Mouse (Mus musculus) embryo, embryonic 11.5 days (tissue): ENCODE measurements around the gene Tmem9.
A peak's percentile ranks its signal among the peaks of the same experiment; 100 is the strongest.

Source experiments
- DNase-seq: peaks from one replicate; pipeline ENCODE4 v3.0.0-alpha.2; 2012; ENCODE audit warnings: low read depth, low spot score

Tmem9 gene

GRCm38 (mm10) chr1:136031697-136032096 lies 23.7 kb downstream of the Tmem9 start:
- no peak for DNase-seq

DNA sequence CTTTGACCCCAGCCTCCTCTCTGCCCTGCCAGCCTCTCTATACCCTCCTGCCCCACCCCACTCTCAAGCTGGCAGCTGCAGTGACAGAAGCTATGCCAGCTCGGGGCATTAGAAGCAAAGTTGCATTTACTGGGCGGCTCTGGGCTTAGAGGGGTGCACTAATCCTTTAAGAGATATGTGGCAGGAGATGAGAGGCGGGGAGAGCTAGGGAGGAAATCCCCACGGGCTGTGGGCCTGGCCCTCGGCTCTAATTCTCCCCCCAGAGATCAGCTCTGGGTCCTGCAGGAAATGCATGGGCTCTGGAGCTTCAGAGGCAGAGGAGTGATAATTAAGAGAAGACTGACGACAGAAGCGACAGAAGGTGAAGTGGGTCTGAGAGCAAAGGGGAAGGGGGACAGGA lies 25.0 kb downstream of the Tmem9 start:
- DNase-seq = no peak

GRCm38 (mm10) chr1:136038746-136039538 lies 31.0 kb downstream of the Tmem9 start:
- DNase-seq = no peak

- no peak for DNase-seq
Observed at GRCm38 (mm10) chr1:136040452-136040851, 32.5 kb downstream of the Tmem9 start.

GRCm38 (mm10) chr1:136040874-136041273 lies 32.9 kb downstream of the Tmem9 start:
- no peak for DNase-seq

- DNase-seq = peak; percentile 37
Observed at GRCm38 (mm10) chr1:136045774-136046173, 37.8 kb downstream of the Tmem9 start.

DNA sequence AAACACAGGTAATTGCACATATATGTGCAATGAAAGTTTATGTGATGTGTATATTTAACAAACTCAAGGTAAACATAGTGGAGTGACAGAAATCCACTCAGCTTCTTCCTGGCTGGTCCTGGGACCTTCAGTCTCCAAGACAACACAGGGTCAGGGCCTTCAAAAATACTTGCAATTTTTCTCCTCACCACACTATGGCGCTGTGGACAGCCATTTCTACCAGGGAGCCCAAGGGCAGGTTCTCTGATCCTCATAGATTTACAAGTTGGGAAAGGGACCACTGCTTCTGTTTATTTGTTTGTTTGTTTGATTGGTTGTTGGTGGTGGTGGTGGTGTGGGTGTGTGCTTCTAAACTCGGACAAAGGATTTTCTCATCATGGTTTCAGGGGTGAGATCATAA lies 39.5 kb downstream of the Tmem9 start:
- no peak for DNase-seq

DNA sequence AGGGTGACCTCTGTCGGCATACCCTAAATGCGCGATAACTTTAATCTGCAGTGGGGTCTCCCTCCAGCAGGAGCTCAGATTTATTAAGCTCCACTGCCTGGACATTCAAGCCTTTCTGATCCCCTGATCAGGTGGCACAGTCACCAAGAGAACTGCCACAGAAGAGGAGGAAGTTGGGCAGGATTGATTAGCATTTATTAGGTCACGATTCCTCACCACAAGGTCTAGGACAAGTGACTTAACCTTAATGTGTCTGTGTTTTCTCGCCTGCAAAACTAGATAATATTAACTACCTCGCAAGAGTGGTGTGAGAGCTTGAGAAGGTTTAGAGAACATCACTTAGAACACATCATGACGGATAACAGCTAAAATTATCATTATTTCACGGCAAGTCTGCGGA lies 39.9 kb downstream of the Tmem9 start:
- DNase-seq = no peak

DNA sequence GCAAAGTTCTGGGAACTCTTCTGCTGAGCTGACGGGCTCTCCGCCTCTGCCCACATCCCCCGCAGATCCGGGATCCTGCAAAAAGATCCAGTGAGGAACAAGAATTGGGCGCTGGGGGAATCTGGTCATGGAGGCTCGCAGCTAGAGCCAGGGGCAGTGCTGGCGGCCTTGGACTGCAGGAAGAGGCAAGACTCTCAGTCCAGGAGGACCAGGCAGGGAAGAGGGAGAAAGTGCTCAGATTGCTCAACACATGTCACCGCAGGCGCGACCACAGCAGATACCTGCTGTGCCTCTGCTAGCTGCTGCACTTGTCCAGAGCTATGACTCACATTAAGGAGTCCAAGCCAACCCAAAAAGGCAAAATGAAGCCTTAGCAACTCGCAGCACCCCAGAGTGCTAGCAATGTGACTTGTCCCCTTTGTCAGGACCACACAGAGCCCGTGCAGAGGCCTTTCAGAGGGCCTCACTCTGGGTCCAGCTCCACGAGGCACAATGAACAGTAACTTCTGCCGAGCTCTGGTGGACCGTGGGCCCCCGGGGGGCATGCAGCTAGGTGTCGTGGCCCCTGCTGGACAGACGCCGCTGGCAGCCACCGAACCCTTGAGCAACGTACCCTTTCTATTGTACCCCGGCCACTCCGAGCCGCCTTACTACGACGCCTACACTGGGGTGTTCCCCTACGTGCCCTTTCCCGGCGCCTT lies 42.5 kb downstream of the Tmem9 start, which contains the start of gene Ascl5:
TSS of gene Ascl5 (plus strand) at position 493 of the 701 bp plus-strand sequence.
- no peak for DNase-seq

DNA sequence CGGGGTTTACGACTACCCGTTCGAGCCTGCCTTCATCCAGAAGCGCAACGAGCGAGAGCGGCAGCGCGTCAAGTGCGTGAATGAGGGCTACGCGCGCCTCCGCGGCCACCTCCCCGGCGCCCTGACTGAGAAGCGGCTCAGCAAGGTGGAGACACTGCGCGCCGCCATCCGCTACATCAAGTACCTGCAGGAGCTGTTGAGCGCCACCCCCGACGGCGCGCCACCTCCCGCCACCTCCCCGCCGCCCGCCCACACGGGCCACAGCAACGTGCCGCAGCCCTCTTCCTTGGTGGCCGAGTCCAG lies 43.0 kb downstream of the Tmem9 start:
- no peak for DNase-seq

DNA sequence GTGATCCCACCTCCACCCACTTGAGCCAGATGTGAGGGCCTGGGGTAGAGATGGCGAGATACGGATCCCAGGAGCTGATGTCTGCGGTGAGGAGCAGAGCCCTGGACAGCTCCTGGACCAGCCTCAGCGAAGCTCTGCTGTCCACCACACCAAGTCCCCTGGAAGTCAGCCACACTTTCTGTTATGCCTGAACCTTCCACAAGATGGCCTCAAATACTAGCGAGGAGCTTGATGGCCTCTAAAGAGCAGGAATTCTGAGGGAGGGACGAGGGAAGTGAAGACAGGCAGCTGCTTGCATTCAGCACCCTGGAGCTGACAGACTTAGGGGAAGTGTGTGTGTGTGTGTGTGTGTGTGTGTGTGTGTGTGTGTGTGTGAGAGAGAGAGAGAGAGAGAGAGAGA lies 43.5 kb downstream of the Tmem9 start:
- DNase-seq = peak; percentile 76

DNA sequence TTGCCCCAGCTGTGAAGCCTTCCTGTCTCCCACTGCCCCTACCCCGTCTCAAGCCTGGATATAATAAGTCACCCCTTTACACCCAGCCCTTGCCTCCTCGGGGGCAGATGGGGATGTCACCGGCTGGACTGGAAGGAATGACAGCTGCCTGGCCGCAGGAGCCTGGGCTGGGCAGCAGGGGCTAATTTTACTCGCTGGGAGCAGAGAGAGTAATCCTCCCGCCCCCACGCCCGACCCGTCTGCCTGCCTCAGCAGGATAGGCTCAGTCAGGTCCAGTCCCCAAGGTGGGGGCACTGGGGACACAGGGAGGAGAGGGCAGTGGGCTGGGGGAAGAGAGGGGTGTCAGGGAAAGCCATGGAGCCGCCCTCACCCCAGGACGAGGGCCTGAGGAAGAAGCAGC lies 44.6 kb downstream of the Tmem9 start, which contains the start of gene Cacna1s:
TSS of gene Cacna1s (plus strand) at position 204 of the 400 bp plus-strand sequence.
- DNase-seq = no peak

- DNase-seq = no peak
Observed at GRCm38 (mm10) chr1:136055771-136056170, 47.8 kb downstream of the Tmem9 start.

DNA sequence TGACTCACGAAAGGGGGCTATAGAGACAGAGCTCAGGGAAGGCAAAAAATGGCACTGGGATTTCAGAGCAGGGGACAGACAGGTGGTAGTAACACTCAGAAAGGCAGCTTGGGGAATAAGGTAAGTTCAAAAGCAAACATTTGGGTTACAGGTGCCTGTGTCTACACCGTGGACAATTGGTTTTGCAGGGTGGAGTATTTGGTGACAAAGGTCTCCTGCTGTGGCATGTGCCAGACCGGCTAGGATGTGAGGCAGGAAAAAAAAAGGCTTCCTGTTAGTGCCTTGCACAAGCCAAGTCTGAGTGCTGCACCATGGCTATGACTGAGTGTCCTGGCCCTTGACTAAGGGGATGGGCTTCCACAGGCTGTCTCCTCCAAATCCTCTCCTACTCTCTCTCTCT lies 50.6 kb downstream of the Tmem9 start:
- no peak for DNase-seq

DNA sequence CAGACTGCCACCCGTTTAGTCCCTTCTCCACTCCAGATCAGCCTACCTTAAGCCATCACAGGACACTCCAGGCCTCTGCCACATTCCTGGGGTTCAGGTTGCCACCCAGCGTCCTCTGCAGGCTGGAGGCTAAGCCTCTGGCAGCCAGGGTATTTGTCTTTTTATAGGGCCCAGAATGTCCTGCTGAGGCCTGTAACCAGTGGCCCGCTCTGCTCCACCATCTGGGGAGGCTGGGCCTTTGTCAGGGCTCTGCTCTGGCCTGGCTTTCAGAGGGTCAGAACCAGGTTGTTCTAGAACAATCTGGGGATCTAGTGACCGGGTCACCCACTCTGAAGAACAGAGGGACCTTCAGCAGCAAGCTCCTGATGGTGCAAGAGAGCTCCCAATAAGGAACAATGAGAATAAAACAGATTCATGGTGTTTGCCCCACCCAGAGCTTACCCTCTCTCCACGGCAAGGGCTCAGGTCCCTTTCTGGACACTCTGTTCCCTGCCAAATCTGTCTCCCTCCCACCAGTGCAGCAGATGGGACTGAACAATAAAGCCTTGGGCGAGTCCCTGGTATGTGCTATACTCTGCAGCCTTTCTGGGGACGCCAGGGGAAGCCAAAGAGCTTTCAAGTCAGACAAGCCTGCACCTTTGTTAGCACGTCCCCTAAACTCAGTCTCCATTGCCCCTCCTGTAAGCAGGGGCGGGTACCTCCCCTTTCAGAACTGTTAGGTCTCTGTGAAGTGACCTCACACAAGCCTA lies 53.3 kb downstream of the Tmem9 start:
- DNase-seq = no peak

GRCm38 (mm10) chr1:136061790-136062141 lies 53.8 kb downstream of the Tmem9 start:
- no peak for DNase-seq

DNA sequence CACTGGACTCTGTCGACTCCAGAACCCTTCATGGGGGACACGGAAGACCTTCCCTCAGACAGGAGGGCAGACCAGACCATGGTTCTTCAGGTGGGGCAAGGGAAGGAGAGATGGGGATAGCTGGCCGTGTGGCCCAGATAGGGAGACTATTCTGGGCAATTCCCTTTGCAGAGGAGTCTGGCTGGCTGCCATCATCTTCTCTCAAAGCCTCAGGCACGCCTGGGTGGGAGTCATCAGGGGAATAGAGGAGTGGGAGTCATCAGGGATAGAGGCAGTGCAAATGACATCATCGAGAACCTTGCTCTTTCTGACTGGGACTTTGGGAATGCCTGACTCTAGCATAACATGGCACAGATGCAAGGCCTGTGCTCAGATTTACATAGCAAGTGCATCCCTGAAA lies 56.0 kb downstream of the Tmem9 start:
- no peak for DNase-seq

- no peak for DNase-seq
Observed at GRCm38 (mm10) chr1:136066621-136067020, 58.7 kb downstream of the Tmem9 start.

DNA sequence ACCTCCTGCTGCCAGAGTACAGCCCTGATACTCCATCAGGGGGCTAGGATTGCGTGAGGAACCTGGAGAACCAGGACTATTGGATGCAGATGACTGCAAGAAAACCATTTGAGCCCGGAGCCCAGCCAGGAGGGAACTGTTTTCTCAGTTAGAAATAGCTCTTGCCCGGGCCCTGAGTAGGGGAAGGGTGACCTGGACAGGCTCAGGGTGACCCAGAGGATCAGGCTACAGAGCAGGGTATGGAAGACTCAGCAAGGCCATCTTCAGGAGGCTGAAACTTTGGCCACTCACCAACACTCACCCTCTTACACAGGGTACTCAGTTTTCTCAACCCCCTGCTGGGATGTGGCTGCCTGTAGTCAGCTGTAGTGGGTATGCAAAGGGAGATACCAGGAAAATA lies 59.6 kb downstream of the Tmem9 start:
- no peak for DNase-seq

GRCm38 (mm10) chr1:136076086-136076485 lies 68.1 kb downstream of the Tmem9 start:
- DNase-seq = peak; percentile 16

GRCm38 (mm10) chr1:136077656-136078055 lies 69.7 kb downstream of the Tmem9 start:
- no peak for DNase-seq

DNA sequence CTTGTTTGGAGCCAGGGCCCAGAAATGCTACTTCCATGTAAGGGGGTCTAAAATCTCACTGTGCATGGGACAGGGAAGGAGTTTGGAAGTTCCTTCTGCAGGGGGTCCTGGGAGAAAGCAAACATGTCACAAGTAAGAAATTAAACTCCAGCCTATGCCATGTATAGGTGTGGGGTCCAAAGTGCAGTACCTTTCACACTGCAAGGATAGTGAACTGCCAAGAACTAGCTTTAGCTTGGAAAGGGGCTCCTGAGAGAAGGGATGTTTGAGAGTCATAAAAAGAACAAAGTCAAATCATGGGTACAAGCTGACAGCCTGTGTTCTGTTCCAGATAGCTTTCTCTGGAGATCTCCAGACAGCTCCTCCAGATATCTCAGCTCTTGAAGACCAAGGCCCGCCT lies 73.2 kb downstream of the Tmem9 start:
- DNase-seq = no peak
